Mouse (Mus musculus): Measurements from ENCODE around the gene Abcd1.

GRCm38 (mm10) chrX:73730908-73731307, 14.5 kb downstream of the Abcd1 start:
- TF ChIP-seq CTCF (IDR thresholded peaks at IDR 0.05; ENCODE audit: low read depth) (no peak), EP300 (optimal IDR thresholded peaks at IDR 0.05) (no peak)

All from stomach, postnatal 0 days (tissue).